Mouse (Mus musculus) liver, embryonic 13.5 days (tissue): ENCODE data around the gene Ccn1. TPM values are rescaled to one million over a fixed set of nuclear protein-coding genes. Genes with fewer than 3 reads are reported as not detected.

Experiments
- ATAC-seq: fragments of 200-750 bp; cut with Nextera tagmentation; 2 replicates; pipeline ENCODE4 v1.8.0; 2017; ENCODE audit warnings: low read depth, mild to moderate bottlenecking, moderate number of reproducible peaks, moderate library complexity
- DNase-seq: peaks from one replicate; pipeline ENCODE4 v3.0.0; 2022
- H3K27ac ChIP-seq: fragments of 300-500 bp; sonication (generic); 2 replicates; pipeline ENCODE4 v1.5.1; 2015; ENCODE audit warnings: moderate library complexity, mild to moderate bottlenecking, inconsistent platforms
- H3K27me3 ChIP-seq: fragments of 300-500 bp; sonication (generic); 2 replicates; pipeline ENCODE4 v1.6.1; 2015; ENCODE audit warnings: mild to moderate bottlenecking, inconsistent platforms
- H3K36me3 ChIP-seq: fragments of 300-500 bp; sonication (generic); 2 replicates; pipeline ENCODE4 v1.6.1; 2015; ENCODE audit warnings: mild to moderate bottlenecking, inconsistent platforms
- H3K4me1 ChIP-seq: fragments of 300-500 bp; sonication (generic); replicated peaks from 2 replicates; pipeline ENCODE4 v1.6.1; 2015; ENCODE audit warnings: inconsistent platforms
- H3K4me2 ChIP-seq: fragments of 300-500 bp; sonication (generic); 2 replicates; pipeline ENCODE4 v1.6.1; 2015; ENCODE audit warnings: inconsistent platforms, mild to moderate bottlenecking, moderate library complexity
- H3K4me3 ChIP-seq: fragments of 300-500 bp; sonication (generic); replicated peaks from 2 replicates; pipeline ENCODE4 v1.5.1; 2015; ENCODE audit warnings: mild to moderate bottlenecking, inconsistent platforms
- H3K9ac ChIP-seq: fragments of 300-500 bp; sonication (generic); 2 replicates; pipeline ENCODE4 v1.6.1; 2015; ENCODE audit warnings: mild to moderate bottlenecking, inconsistent platforms
- H3K9me3 ChIP-seq: fragments of 300-500 bp; sonication (generic); replicated peaks from 2 replicates; pipeline ENCODE4 v1.6.1; 2016; ENCODE audit warnings: inconsistent platforms
- WGBS: fragments of 180-500 bp; shearing (Covaris S2); methylation state at CpG from one replicate; pipeline ENCODE4 v1.1.7; 2015; ENCODE audit not compliant: insufficient replicate concordance; 5-methylcytosine and 5-hydroxymethylcytosine counted together
- polyA plus RNA-seq: library from polyadenylated mRNA; unstranded; fragments of >200 nt; fragmentation: Nextera tagmentation; extraction: Ambion mirVana; gene quantifications from 2 replicates; pipeline ENCODE4 v1.2.1, GENCODE M21; 2015

Gene Ccn1
- polyA plus RNA-seq, 1 experiment from 2014 or later = 7.5 TPM

DNA sequence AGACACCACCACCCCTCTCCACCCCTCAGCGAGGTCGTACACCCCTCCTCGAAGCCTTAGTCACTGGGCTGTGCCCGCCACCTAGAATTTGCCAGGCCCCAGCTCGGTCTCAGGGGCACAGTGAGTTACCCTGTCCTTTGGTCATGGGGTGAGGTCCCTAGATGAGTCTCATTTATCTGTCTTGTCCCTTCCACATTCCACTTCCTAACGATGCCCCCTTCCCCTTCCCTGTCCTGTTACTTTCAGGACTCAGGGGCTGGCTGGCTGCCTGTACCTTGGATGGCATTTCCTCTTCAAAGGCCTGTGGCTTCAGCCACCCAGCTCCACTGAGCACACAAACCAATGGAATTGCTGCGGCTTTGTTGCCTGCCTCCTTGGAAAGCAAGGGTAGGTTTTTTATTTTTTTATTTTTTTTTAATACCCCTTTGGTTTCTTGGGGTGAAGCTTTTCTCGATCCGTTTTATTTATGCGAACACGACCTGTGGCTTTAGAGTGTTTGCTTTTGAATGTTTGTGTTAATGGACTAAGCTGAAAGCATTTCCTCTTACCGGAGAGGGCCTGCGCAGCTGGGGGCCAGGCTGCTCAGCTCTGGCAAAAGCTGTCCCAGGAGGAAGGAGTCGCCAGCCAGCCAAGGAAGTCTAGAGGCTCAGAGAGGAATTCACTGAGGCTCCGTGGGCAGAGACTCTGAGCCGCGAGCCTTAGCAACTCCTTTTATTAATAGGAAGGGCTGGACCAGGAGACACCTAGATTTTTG, 35.2 kb downstream of the Ccn1 start:
- DNase-seq = no peak
- Histone ChIP-seq H3K36me3 (no peaks in the 10 kb centered on the region), H3K9me3 (no peaks in the 10 kb centered on the region), H3K4me2 (no peak overlapping the region), H3K27me3 (no peaks in the 10 kb centered on the region), H3K27ac (no peak overlapping the region), H3K4me3 (no peak overlapping the region), H3K4me1 (peaks cover 8% of the 10 kb centered on the region), H3K9ac (no peak overlapping the region)
- WGBS = 19% methylated on average over 17 of the region's 17 CpGs
- ATAC-seq = no peak

DNA sequence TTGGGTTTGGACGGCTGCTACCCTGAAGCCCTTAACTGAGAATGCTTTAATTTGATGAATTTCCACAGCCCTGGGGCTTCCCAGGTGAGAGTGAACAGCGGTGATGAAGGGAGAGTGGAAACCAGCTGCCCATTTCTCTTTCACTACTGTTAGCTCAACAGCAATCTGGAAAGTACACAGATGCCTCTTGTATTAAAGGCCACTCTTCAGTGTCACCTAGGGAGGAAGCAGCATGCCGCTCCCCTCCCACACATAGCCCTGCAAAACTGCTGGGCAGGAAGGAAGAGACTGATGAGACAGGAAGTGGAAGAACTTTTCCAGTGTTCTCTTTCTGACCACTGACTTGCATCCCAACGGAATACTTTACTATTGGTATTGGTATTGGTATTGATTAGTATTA, 36.5 kb downstream of the Ccn1 start:
- no peaks in the 10 kb centered on the region for H3K27me3 ChIP-seq
- H3K9me3 ChIP-seq = no peaks in the 10 kb centered on the region
- no peaks in the 10 kb centered on the region for H3K36me3 ChIP-seq
- H3K4me3 ChIP-seq = no peak overlapping the region
- H3K4me2 ChIP-seq = no peak overlapping the region
- ATAC-seq = peak; percentile 5; the same call in 1 of the 2 replicates
- peaks cover 4% of the 10 kb centered on the region for H3K4me1 ChIP-seq
- DNase-seq = no peak
- H3K9ac ChIP-seq = no peak overlapping the region
- H3K27ac ChIP-seq = no peak overlapping the region
- WGBS = 58% methylated on average over 4 of the region's 4 CpGs

DNA sequence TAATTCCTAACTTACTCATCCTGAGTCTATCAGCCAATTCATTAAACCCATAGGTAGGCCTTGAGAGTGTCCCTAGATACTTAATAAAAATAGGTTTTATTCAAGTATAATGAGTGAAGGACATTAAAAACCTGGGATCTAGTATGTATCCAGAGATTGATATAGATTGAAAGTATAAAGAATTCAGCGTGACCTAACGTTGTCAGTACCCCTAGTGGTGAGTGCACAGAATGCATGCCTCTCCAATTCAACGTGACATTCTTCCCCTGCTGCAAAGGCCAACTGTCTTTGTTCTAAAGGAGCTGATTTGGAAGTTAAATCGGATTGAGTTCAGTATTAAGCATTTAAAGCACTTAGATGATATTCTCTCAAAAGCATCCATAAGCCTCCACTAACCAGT, 37.1 kb downstream of the Ccn1 start:
- Histone ChIP-seq H3K4me2 (no peak overlapping the region), H3K27me3 (no peaks in the 10 kb centered on the region), H3K9me3 (no peaks in the 10 kb centered on the region), H3K4me3 (no peak overlapping the region), H3K36me3 (no peaks in the 10 kb centered on the region; the same call in 1 of the 2 replicates), H3K9ac (no peak overlapping the region), H3K4me1 (peaks cover 4% of the 10 kb centered on the region), H3K27ac (no peak overlapping the region)
- WGBS = 22% methylated on average over 4 of the region's 4 CpGs
- ATAC-seq = no peak
- DNase-seq = no peak

DNA sequence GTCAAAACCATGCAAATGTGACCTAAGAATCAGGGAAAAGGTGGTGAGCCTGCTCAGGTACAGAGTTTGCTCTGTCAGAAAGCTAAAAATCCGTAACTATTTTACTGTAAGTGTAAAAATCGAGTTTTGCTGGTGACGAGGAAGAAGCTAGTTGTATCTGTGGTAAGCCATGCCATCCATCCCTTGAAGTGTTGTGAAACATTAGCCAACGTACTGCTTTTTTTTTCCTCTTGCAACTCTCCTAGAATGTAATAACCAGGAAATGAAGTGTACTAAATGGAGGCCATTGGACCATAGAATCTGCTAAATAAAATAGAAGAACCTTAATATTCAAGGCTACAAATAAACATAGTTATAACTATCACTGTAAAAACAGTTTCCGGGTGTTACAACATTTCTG, 41.5 kb downstream of the Ccn1 start:
- H3K27me3 ChIP-seq = no peaks in the 10 kb centered on the region
- H3K4me3 ChIP-seq = no peak overlapping the region
- H3K27ac ChIP-seq = no peak overlapping the region
- H3K36me3 ChIP-seq = peaks cover 34% of the 10 kb centered on the region
- DNase-seq (no peak), ATAC-seq (no peak)
- H3K4me2 ChIP-seq = no peak overlapping the region
- WGBS = 65% methylated on average over 5 of the region's 5 CpGs
- H3K4me1 ChIP-seq = no peaks in the 10 kb centered on the region; the same call in 1 of the 2 replicates
- H3K9me3 ChIP-seq = no peaks in the 10 kb centered on the region
- H3K9ac ChIP-seq = no peak overlapping the region

DNA sequence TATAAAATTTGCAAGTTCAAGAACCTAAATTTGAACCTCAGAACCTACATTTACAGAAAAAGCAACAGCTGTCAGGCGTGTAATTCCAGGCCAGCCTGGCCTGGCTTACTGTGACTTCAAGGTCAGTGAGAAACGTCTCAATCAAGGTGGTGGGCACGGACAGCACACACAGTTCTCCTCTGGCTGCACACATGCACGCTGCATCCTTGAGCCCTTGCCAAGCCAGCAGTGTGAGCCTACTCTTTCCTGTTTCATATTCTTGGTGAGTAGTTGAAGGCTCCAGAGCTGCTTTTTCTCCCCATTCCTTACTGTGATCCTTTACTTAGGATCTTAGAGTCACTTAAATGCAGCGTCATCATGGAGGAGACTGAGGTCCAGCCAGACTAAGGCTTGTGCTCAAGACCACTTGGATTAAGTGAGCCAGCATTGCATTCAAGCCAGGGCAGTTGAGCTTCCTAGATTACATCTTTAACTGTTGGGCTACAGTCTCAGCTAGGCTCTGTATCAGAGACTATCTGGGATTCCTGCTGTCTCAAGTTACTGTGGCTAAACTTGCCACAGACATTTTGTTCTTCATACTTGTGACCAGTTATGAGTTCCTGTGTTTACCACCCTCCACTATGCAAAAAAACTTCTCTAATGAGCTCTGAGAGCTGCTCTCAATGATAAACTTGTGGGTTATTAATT, 44.2 kb downstream of the Ccn1 start:
- no peak for ATAC-seq
- no peak overlapping the region for H3K4me2 ChIP-seq
- H3K27me3 ChIP-seq = no peaks in the 10 kb centered on the region
- no peak overlapping the region for H3K27ac ChIP-seq
- H3K9ac ChIP-seq = no peak overlapping the region
- H3K9me3 ChIP-seq = no peaks in the 10 kb centered on the region
- no peak for DNase-seq
- peaks cover 17% of the 10 kb centered on the region for H3K4me1 ChIP-seq
- no peak overlapping the region for H3K4me3 ChIP-seq
- WGBS = 75% methylated on average over 5 of the region's 5 CpGs
- H3K36me3 ChIP-seq = peaks cover 51% of the 10 kb centered on the region

DNA sequence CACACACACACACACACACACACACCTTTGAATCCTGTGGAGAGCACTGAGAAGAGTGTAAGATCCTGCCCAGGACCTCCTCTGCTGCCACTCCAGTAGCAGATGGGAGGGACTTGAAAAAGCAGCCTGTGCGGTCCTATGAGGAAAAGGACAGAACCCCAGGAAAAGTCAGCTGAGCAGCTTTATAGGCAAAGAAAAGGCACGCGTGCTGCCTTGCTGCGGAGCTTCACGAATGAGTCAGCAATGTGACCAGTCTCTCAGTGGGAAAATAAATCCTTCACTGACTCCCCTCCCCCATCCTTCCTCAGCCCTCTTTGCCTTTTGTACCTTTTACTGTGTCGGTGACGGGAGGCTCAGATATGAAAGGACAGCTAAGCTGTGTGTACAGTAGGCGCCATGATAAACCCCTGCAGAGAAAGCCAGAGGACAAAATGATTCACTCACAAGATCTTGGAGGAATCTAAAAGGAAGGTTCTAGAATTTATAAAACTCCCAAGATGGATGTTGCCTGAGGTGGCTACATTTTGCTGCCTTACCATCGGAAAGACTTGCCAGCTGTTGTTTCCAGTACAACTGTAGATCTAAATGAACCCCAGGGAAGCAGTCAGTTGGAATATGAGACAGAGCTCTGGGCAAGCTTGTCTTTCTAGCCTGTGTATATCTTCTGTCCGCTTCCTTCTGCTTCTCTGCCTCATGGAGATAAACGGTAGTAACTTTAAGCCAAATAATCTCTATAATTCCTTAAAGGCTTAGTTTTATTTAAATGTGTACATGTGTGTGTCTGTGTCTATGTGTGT, 47.2 kb downstream of the Ccn1 start:
- no peak overlapping the region for H3K9ac ChIP-seq
- H3K27me3 ChIP-seq = no peaks in the 10 kb centered on the region
- 71% methylated on average over 11 of the region's 11 CpGs for WGBS
- H3K36me3 ChIP-seq = peaks cover 76% of the 10 kb centered on the region
- no peak; the same call in 1 of the 2 replicates for ATAC-seq
- H3K9me3 ChIP-seq = no peaks in the 10 kb centered on the region
- H3K4me2 ChIP-seq = no peak overlapping the region
- peaks cover 18% of the 10 kb centered on the region for H3K4me1 ChIP-seq
- no peak for DNase-seq
- no peak overlapping the region for H3K4me3 ChIP-seq
- no peak overlapping the region for H3K27ac ChIP-seq

DNA sequence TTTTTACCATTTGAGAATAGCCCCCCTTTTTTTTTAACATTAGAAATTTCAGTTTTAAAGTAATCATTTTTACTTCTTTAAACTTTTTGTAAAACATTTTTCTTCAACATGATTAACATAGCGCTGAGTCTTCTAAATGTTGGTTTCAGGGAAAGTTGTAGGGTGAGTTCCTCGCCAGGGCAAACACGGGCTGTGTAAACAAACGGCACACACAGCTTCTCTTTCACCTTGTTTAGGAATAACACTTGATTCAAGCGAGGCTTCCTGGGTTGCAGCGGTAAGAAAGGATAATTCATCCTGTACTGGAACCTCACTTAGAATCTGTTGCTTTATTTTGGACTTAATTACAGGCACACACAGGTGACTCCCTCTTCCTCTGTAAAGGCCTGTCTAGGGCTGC, 48.4 kb downstream of the Ccn1 start:
- Histone ChIP-seq H3K27ac (no peak overlapping the region), H3K36me3 (peaks cover 70% of the 10 kb centered on the region), H3K9me3 (no peaks in the 10 kb centered on the region), H3K4me2 (no peak overlapping the region), H3K4me3 (no peak overlapping the region), H3K4me1 (peaks cover 18% of the 10 kb centered on the region), H3K9ac (no peak overlapping the region), H3K27me3 (no peaks in the 10 kb centered on the region)
- no peak for DNase-seq
- ATAC-seq = no peak
- WGBS = 75% methylated on average over 6 of the region's 6 CpGs

DNA sequence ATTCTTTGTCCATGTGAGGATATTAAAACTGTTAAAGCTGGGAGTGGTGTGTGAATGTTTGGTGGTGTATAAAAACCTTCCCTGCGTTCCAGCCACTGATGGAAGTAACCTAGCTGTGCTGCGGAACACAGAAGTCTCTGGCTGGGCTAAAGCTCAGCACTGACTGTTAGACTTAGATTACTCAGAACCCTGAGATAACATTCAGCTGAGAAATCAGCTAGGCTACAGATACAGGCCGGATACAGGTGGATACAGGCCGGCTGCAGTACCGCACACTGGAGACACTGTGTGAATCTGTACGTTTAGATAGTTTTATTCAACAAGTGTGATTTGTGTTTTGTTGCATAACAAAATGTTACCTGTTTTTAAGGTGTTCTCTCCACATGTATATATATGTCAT, 49.0 kb downstream of the Ccn1 start:
- WGBS = 57% methylated on average over 6 of the region's 6 CpGs
- Histone ChIP-seq H3K9me3 (no peaks in the 10 kb centered on the region), H3K4me1 (peaks cover 18% of the 10 kb centered on the region), H3K4me2 (no peak overlapping the region), H3K27me3 (no peaks in the 10 kb centered on the region), H3K4me3 (no peak overlapping the region), H3K36me3 (peaks cover 68% of the 10 kb centered on the region), H3K27ac (0 out of 2 replicates have a peak overlapping the region, but pooled peaks have one; percentile 7), H3K9ac (no peak overlapping the region)
- DNase-seq (no peak), ATAC-seq (no peak)

DNA sequence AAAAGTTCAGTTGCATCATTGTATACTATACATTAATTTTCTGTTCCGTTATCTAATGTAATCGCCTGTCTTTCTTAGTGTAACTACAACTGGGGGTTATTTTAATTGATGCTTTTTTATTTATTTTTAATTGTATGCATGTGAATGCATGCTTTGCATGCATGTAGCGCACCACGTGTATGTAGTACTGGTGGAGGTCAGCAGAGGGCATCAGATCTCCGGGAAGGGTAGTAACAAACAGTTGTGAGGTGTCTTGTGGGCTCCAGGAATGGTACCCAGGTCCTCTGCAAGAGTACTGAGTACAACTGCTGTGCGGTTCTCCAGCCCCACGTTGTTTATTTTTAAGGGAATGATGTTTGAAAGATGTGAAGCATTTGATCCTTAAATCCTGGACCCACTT, 50.7 kb downstream of the Ccn1 start:
- H3K9me3 ChIP-seq = no peaks in the 10 kb centered on the region
- peaks cover 18% of the 10 kb centered on the region for H3K4me1 ChIP-seq
- 87% methylated on average over 7 of the region's 7 CpGs for WGBS
- peaks cover 65% of the 10 kb centered on the region for H3K36me3 ChIP-seq
- ATAC-seq (no peak), DNase-seq (no peak)
- no peak overlapping the region for H3K4me2 ChIP-seq
- H3K27me3 ChIP-seq = no peaks in the 10 kb centered on the region
- no peak overlapping the region for H3K4me3 ChIP-seq
- no peak overlapping the region for H3K9ac ChIP-seq
- H3K27ac ChIP-seq = no peak overlapping the region
